Mouse (Mus musculus): ENCODE measurements around the gene Vps45. TPM values are rescaled to one million over a fixed set of nuclear protein-coding genes. Genes with fewer than 3 reads are reported as not detected.

Vps45 gene
- total RNA-seq, 2 experiments from 2014 or later = 43.7 to 45.6 TPM

Other genes with a start within 250 kb of the Vps45 start
- gene Rprd2, start 239.6 kb downstream of the Vps45 start, total RNA-seq (2021) = 10 to 100 TPM; 60.1 to 63.0 TPM
- 10 to 100 TPM; 33.8 to 34.4 TPM for gene Prpf3, start 202.6 kb downstream of the Vps45 start, total RNA-seq (2021)
- 100 to 1,000 TPM; 134 to 158 TPM for gene Mrps21, start 186.9 kb downstream of the Vps45 start, total RNA-seq (2021)
- 10 to 100 TPM in 1 of 2 experiments, 1 to 10 TPM in 1; 9.2 to 11.7 TPM for gene Ciart, start 176.2 kb downstream of the Vps45 start, total RNA-seq (2021)
- 1 to 10 TPM; 2.2 to 3.0 TPM for gene BC028528, start 166.5 kb downstream of the Vps45 start, total RNA-seq (2021)
- gene Aph1a, start 164.5 kb downstream of the Vps45 start, total RNA-seq (2021) = 10 to 100 TPM; 61.1 to 70.2 TPM
- 10 to 100 TPM in 1 of 2 experiments, 1 to 10 TPM in 1; 9.9 to 10.8 TPM for gene Car14, start 153.8 kb downstream of the Vps45 start, total RNA-seq (2021)
- gene Anp32e, start 129.2 kb downstream of the Vps45 start, total RNA-seq (2021) = 10 to 100 TPM; 88.3 to 89.6 TPM
- 10 to 100 TPM; 40.5 to 42.5 TPM for gene Plekho1, start 62.5 kb downstream of the Vps45 start, total RNA-seq (2021)
- gene Otud7b, start 46.1 kb upstream of the Vps45 start, total RNA-seq (2021) = 10 to 100 TPM; 40.1 to 40.8 TPM
- 1 to 10 TPM; 4.0 to 6.8 TPM for gene Mtmr11, start 103.5 kb upstream of the Vps45 start, total RNA-seq (2021)
- gene Sf3b4, start 113.9 kb upstream of the Vps45 start, total RNA-seq (2021) = 10 to 100 TPM; 50.4 to 51.0 TPM
- 100 to 1,000 TPM; 359 to 373 TPM for gene Sv2a, start 122.7 kb upstream of the Vps45 start, total RNA-seq (2021)
- gene Bola1, start 161.2 kb upstream of the Vps45 start, total RNA-seq (2021) = 10 to 100 TPM; 18.2 to 19.4 TPM
- gene Hist2h2ab, start 161.4 kb upstream of the Vps45 start, total RNA-seq (2021) = 10 to 100 TPM; 10.4 to 10.6 TPM
- gene Hist2h2ac, start 162.4 kb upstream of the Vps45 start, total RNA-seq (2021) = 10 to 100 TPM; 24.5 to 27.2 TPM
- gene Hist2h2be, start 162.7 kb upstream of the Vps45 start, total RNA-seq (2021) = 1 to 10 TPM; 8.3 to 9.0 TPM
- 10 to 100 TPM in 1 of 2 experiments, 1 to 10 TPM in 1; 7.7 to 11.1 TPM for gene Hist2h3c2, start 180.7 kb upstream of the Vps45 start, total RNA-seq (2021)
- 100 to 1,000 TPM; 207 to 216 TPM for gene Hist2h2aa2, start 181.8 kb upstream of the Vps45 start, total RNA-seq (2021)
- 10 to 100 TPM in 1 of 2 experiments, 1 to 10 TPM in 1; 8.7 to 12.8 TPM for gene Hist2h2aa1, start 187.0 kb upstream of the Vps45 start, total RNA-seq (2021)
- not detected for gene Hist2h3c1, start 188.2 kb upstream of the Vps45 start, total RNA-seq (2021)
- gene Hist2h4, start 204.8 kb upstream of the Vps45 start, total RNA-seq (2021) = 10 to 100 TPM; 33.3 to 33.7 TPM
- 10 to 100 TPM; 35.3 to 37.8 TPM for gene Hist2h3b, start 210.2 kb upstream of the Vps45 start, total RNA-seq (2021)
- gene Hist2h2bb, start 211.3 kb upstream of the Vps45 start, total RNA-seq (2021) = 100 to 1,000 TPM; 146 to 147 TPM
- gene Fcgr1, start 235.5 kb upstream of the Vps45 start, total RNA-seq (2021) = 1 to 10 TPM; 1.9 to 3.8 TPM